Mouse (Mus musculus): Measurements from ENCODE around the gene Vamp2. TPM values are rescaled to one million over a fixed set of nuclear protein-coding genes. Genes with fewer than 3 reads are reported as not detected.

Vamp2 gene
- polyA plus RNA-seq, 1 experiment from 2014 or later: 64.0 TPM

DNA sequence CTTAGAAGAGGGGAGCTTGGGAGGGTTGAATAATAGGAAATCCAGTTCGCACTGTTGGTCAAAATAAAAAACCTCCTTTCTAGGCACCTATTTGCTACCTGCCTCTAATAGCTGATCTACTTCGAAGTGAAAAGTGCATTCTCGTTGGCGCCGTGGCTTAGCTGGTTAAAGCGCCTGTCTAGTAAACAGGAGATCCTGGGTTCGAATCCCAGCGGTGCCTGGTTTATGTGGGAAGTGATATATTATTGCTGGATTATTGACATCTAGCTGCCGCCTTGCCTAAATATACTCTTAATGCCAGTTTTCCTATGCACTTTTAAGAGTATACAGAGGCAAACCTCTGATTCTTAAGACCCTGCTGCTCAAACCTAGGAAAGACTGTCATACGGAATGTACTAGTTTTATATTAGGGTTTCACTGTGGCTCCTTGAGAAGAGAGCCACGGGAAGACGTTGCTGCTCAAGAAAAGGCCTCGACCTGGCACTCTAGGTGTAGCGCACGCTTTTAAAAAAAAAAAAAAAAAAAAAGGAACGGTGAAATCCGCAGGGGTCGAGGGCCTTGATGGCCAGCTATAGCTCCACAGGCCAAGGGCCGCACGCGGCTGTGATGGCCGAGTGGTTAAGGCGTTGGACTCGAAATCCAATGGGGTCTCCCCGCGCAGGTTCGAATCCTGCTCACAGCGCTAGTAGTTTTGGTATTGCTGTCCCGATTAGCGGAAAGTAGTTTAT, 22.2 kb downstream of the Vamp2 start:
- Histone ChIP-seq H3K4me3 (ENCODE audit: low read depth, low read length) (peak overlapping the region; percentile 51), H3K36me3 (ENCODE audit: insufficient read depth) (peaks cover 43% of the 10 kb centered on the region), H3K4me2 (peak overlapping the region; percentile 62), H3K27me3 (ENCODE audit: insufficient read depth, low read length) (no peaks in the 10 kb centered on the region; the same call in 1 of the 2 replicates), H3K9ac (peak overlapping the region; percentile 57), H3K9me3 (ENCODE audit: low read depth, low read length) (no peaks in the 10 kb centered on the region), H3K27ac (ENCODE audit: low read depth) (peak overlapping the region; percentile 38; the same call in 1 of the 2 replicates), H3K4me1 (ENCODE audit: insufficient read depth) (no peaks in the 10 kb centered on the region; the same call in 1 of the 2 replicates)
- ATAC-seq (ENCODE audit: insufficient read depth): peak; percentile 79
- WGBS: under 1% methylated on average over 30 of the region's 30 CpGs
- peak; percentile 98 for DNase-seq
- TF ChIP-seq CTCF (IDR thresholded peaks at IDR 0.05; ENCODE audit: low read depth): no peak

GRCm38 (mm10) chr11:69111051-69111810, 22.9 kb downstream of the Vamp2 start:
- Histone ChIP-seq H3K4me3 (ENCODE audit: low read depth, low read length) (peak overlapping the region; percentile 51), H3K27me3 (ENCODE audit: insufficient read depth, low read length) (no peaks in the 10 kb centered on the region; the same call in 1 of the 2 replicates), H3K36me3 (ENCODE audit: insufficient read depth) (peaks cover 35% of the 10 kb centered on the region), H3K9ac (peak overlapping the region; percentile 57), H3K4me1 (ENCODE audit: insufficient read depth) (no peaks in the 10 kb centered on the region; the same call in 1 of the 2 replicates), H3K9me3 (ENCODE audit: low read depth, low read length) (no peaks in the 10 kb centered on the region), H3K27ac (ENCODE audit: low read depth) (peak overlapping the region; percentile 38; the same call in 1 of the 2 replicates), H3K4me2 (peak overlapping the region; percentile 62)
- DNase-seq (peak; percentile 32), ATAC-seq (ENCODE audit: insufficient read depth) (no peak)
- WGBS: 6% methylated on average over 21 of the region's 21 CpGs
- no peak for TF ChIP-seq CTCF (IDR thresholded peaks at IDR 0.05; ENCODE audit: low read depth)

DNA sequence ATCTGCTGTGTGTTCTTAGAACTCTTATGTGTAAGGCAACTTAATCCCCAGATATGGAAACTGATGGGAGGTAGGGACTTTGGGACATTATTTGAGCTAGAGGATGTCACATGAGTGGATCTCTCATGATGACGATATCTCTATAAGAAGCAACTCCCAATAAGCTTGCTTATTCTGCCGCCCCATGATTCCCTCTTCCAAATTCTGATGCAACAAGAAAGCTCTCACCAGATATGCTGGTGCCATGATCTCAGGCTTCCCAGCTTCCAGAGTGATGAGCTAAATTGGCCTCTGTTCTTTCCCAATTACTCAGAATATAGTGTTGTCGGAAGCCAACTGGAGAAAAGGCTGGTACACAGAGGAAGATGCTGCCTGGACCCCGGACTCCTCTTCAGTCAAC, 23.6 kb downstream of the Vamp2 start:
- 69% methylated on average over 4 of the region's 4 CpGs for WGBS
- H3K27me3 ChIP-seq (ENCODE audit: insufficient read depth, low read length): no peaks in the 10 kb centered on the region; the same call in 1 of the 2 replicates
- peaks cover 29% of the 10 kb centered on the region for H3K36me3 ChIP-seq (ENCODE audit: insufficient read depth)
- no peaks in the 10 kb centered on the region; the same call in 1 of the 2 replicates for H3K4me1 ChIP-seq (ENCODE audit: insufficient read depth)
- H3K9ac ChIP-seq: no peak overlapping the region; the same call in 1 of the 2 replicates
- H3K4me2 ChIP-seq: peak overlapping the region; percentile 62
- no peaks in the 10 kb centered on the region for H3K9me3 ChIP-seq (ENCODE audit: low read depth, low read length)
- ATAC-seq (ENCODE audit: insufficient read depth): no peak
- TF ChIP-seq CTCF (IDR thresholded peaks at IDR 0.05; ENCODE audit: low read depth): no peak
- H3K27ac ChIP-seq (ENCODE audit: low read depth): peak overlapping the region; percentile 38; the same call in 1 of the 2 replicates
- peak overlapping the region; percentile 51; the same call in 1 of the 2 replicates for H3K4me3 ChIP-seq (ENCODE audit: low read depth, low read length)
- DNase-seq: peak; percentile 19

DNA sequence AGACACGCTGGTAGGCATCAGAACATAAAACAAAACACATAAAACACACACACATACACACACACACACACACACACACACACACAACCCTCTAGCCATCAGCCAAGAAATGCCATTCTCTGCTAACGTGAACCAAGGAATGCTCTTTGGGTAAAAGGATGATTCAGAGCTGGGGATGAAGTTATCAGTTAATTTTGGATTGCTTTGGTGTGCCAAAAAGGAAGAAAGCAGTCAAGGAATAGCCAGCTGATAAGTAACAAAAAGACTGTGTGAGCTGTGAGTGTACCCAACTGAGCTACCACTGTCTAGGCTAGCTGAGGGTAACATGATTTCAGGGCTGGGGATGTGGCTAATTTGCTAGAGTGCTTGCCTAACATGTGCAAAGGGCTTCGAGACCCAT, 25.7 kb downstream of the Vamp2 start:
- H3K4me2 ChIP-seq: no peak overlapping the region
- DNase-seq (no peak), ATAC-seq (ENCODE audit: insufficient read depth) (no peak)
- peaks cover 7% of the 10 kb centered on the region for H3K36me3 ChIP-seq (ENCODE audit: insufficient read depth)
- no peak for TF ChIP-seq CTCF (IDR thresholded peaks at IDR 0.05; ENCODE audit: low read depth)
- H3K9ac ChIP-seq: no peak overlapping the region
- no peak overlapping the region for H3K4me3 ChIP-seq (ENCODE audit: low read depth, low read length)
- H3K9me3 ChIP-seq (ENCODE audit: low read depth, low read length): no peaks in the 10 kb centered on the region
- H3K27ac ChIP-seq (ENCODE audit: low read depth): no peak overlapping the region
- H3K27me3 ChIP-seq (ENCODE audit: insufficient read depth, low read length): no peaks in the 10 kb centered on the region; the same call in 1 of the 2 replicates
- 58% methylated on average over 3 of the region's 3 CpGs for WGBS
- no peaks in the 10 kb centered on the region; the same call in 1 of the 2 replicates for H3K4me1 ChIP-seq (ENCODE audit: insufficient read depth)

DNA sequence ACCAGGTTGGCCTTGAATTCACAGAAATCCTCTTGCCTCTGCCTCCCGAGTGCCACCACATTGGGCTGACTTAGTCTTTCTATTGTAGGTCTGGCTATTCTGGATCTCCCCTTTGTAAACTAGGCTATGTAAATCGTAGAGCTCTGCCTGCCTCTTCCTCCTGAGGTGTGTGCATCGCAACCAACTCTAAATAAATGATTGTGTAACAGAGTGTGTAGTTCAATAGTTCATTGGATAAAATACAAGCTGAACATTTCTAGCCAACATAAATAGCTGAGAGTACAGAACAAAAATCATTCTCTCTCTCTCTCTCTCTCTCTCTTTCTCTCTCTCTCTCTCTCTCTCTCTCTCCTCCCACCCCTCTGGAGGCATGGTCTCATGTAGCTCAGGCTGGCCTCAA, 26.3 kb downstream of the Vamp2 start:
- H3K9me3 ChIP-seq (ENCODE audit: low read depth, low read length): no peaks in the 10 kb centered on the region
- H3K36me3 ChIP-seq (ENCODE audit: insufficient read depth): peaks cover 1% of the 10 kb centered on the region; the same call in 1 of the 2 replicates
- no peak overlapping the region for H3K4me2 ChIP-seq
- ATAC-seq (ENCODE audit: insufficient read depth) (no peak), DNase-seq (no peak)
- H3K27ac ChIP-seq (ENCODE audit: low read depth): no peak overlapping the region
- TF ChIP-seq CTCF (IDR thresholded peaks at IDR 0.05; ENCODE audit: low read depth): no peak
- H3K9ac ChIP-seq: no peak overlapping the region
- H3K4me1 ChIP-seq (ENCODE audit: insufficient read depth): peaks cover under 1% of the 10 kb centered on the region
- H3K27me3 ChIP-seq (ENCODE audit: insufficient read depth, low read length): no peaks in the 10 kb centered on the region; the same call in 1 of the 2 replicates
- H3K4me3 ChIP-seq (ENCODE audit: low read depth, low read length): no peak overlapping the region
- WGBS: 78% methylated on average over 3 of the region's 3 CpGs

DNA sequence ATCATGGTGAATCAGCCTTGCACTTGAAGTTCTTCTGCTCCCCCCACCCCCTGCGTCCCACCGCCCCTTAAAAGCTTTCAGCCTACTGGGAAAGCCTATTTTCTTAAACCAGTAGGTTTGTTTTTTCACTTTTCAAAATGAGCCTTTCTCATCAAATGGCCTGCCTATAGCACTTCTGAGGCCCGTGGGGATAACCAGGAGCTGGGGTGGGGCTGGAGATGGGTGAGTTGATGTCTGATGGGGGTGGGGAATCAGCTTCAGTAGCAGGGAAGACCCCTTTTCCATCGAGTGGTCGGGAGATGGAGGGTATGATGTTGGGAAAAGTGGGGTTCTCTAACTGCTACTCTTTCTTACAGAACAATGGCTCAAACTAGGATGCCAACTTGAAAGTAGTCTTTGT, 28.6 kb downstream of the Vamp2 start:
- peaks cover 7% of the 10 kb centered on the region for H3K4me1 ChIP-seq (ENCODE audit: insufficient read depth)
- WGBS: 43% methylated on average over 5 of the region's 5 CpGs
- 0 out of 2 replicates have a peak overlapping the region, but pooled peaks have one; percentile 1 for H3K4me3 ChIP-seq (ENCODE audit: low read depth, low read length)
- H3K36me3 ChIP-seq (ENCODE audit: insufficient read depth): no peaks in the 10 kb centered on the region
- no peak for DNase-seq
- no peak overlapping the region for H3K27ac ChIP-seq (ENCODE audit: low read depth)
- no peak overlapping the region for H3K9ac ChIP-seq
- no peak for TF ChIP-seq CTCF (IDR thresholded peaks at IDR 0.05; ENCODE audit: low read depth)
- no peak for ATAC-seq (ENCODE audit: insufficient read depth)
- no peaks in the 10 kb centered on the region for H3K9me3 ChIP-seq (ENCODE audit: low read depth, low read length)
- peak overlapping the region; percentile 93 for H3K4me2 ChIP-seq
- H3K27me3 ChIP-seq (ENCODE audit: insufficient read depth, low read length): no peaks in the 10 kb centered on the region; the same call in 1 of the 2 replicates
